Mouse (Mus musculus) adrenal gland, adult 2 months (tissue): ENCODE measurements around the gene Cdc73. TPM values are rescaled to one million over a fixed set of nuclear protein-coding genes. Genes with fewer than 3 reads are reported as not detected.
"Not testable (repeated sequence)": the region's sequence is repeated elsewhere in the genome, so short reads cannot be mapped to it uniquely, and the experiment has no call there.

ENCODE experiments used
- DNase-seq: peaks from one replicate; pipeline ENCODE4 v3.0.0; 2021
- long read RNA-seq: library from polyadenylated mRNA; stranded (forward); transcript quantifications from one replicate; pipeline ENCODE4 v2.0.0, GENCODE M21; 2021
- polyA plus RNA-seq: library from polyadenylated mRNA; depleted of rRNA; stranded (reverse); fragments of >200 nt; gene quantifications from 2 replicates; pipeline ENCODE4 v1.2.3, GENCODE M21; 2012; rRNA removed
- total RNA-seq, 2 experiments: library from RNA; stranded (reverse); gene quantifications; 2 replicates each; pipeline ENCODE4 v1.2.3; 2021

Gene Cdc73
- total RNA-seq (100 to 1,000 TPM in 1 of 2 experiments, 10 to 100 TPM in 1; 94.4 to 109 TPM), polyA plus RNA-seq (0.33 and 0.45 TPM in 2 replicates)
- long read RNA-seq, full-length matches to known transcripts, result 21 of 24 reads
- long read RNA-seq, partial matches to known transcripts, result 0 of 24 reads
- long read RNA-seq, other reads (novel, unspliced or antisense), result 3 of 24 reads

DNA sequence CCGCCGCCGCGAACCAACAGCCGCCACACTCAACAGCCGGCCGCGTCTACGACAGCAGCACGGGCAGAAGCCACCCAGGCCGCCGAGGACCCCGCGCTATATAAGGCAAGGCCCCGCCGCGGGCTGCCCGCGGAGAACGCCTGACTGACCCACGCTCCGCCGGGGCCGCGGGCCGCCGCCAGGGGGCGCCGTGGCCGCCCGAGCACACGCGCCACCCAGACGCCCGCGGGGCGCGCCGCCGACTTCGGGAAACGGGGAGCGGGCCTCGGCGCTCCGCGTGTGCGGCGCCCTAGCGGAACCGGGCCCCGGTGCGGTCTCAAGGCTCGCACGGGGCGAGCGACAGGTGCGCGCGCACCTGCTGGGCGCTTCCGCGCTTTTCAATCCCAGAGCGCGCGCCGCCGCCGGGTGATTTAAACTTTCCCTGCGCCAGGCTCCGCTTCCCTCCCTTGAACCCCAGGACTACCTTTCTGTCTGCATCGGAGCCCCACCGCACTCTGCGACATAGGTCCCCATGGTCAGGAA, at the start of gene Cdc73:
Cdc73 (minus strand) TSS at position 153 of the 522 bp plus-strand sequence.
- peak; percentile 96 for DNase-seq

DNA sequence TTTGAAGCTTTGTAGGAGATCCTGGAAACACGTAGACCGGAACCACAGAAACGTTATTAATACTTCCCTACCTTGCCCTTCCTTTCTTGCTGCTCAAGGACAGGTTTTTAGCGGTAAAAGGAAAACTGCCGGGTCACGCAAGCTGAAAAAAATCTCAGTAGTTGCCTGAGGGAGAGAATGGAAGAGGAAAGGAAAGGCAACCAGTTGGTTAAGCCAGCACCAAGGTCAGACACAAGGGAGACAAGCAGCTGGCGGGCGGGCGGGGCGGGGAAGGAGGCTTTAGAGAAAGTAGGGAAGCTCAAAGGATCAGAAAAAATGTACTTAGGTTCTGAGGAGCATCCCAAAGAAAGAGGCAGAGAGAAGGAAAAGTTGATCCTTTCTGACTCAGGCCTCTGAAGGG, 43.2 kb upstream of the Cdc73 start:
- DNase-seq, result no peak

DNA sequence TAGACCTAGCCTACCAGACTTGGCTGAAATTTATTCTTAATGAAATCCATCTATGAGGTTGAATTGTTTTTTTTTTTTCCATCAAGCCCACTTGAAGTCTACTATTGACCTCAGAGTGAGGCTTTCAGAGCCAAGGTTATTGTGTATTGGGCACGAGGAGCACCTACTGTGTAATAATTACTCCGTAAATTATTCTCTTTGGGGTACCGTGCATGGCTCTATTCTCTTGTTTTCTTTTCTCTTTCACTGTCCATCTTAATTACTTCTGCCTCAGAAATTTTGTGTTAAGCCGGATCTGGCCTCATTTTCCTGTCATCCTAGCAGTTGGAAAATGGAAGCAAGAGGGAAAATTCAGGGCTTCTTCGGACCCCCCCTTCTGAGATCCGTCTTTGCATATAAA, 39.5 kb upstream of the Cdc73 start:
- no peak for DNase-seq

DNA sequence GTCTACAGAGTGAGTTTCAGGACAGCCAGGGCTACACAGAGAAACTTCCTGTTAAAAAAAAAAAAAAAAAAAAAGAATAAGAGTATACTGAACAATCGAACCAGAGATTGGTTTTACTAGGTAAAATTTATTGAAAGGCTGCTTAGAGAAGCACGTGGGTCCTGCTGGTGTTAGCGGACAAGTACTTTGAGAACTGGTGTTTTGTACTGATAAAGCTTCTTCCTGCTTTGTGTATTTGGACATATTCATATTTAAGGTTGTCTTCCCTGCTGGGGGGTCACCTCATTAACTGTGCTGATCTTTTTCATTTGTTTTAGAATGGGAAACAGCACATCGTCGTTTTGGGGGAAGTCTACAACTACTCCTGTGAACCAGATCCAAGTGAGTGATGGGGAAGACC, 38.6 kb upstream of the Cdc73 start:
- DNase-seq, result no peak

DNA sequence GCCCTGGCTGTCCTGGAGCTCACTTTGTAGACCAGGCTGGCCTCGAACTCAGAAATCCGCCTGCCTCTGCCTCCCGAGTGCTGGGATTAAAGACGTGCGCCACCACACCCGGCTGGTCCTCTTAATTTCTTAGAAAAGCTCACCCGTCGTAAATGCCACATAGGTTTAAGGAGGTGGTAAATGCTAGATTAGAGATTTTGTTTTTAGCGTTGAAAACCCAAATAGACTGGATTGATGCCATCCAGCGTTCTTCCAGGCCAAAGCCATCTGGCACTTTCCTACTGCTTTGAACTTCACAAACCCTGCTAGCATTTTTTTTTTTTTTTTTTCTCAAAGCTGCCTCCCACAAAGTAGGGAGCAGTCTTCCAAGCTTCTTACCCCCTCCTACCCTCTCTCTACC, 37.9 kb upstream of the Cdc73 start:
- DNase-seq, result no peak

DNA sequence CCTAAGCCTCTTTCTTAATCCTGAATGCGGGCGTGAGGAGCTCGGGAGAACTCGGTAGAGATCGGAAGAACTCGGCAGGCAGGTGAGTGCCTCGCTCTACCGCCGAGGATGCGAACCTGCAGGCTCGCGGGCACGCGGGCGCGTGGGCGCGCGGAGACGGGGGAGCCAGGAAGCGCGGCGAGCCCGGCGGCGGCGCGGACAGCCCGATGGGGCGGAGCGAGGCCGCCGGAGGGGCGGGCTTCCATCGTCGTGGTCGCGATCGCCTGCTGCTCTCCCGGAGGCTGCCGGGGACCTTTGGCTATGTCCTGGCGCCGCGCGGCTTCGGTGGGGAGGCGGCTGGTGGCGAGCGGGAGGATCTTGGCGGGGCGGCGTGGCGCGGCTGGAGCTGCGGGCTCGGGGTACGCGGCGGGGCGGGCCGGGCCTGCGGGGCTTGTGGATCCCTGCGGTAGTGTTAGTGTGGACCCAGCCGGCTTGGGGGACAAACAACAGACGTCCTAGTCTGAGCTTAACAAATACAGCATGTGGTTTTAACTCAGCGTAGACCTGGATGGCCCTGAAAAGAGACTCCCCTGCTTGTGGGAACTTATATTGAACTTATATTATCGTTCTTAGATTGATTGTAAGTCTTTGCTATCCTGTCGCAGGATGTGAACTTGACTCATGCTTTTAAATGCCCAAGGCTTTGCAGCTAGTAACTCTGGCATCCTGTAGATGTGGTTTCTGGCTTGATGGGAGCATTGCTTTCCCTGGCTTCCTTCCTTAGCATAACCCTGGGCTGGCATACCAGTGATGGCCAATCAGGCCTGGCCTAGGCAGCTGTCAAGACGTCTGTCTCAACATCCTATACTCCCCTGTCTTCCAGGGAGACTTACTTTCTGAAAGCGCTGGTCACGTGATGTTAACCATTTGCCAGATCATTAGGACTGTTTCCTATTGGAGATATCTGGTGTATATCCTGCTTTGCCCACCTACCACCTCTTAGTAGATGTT, 37.0 kb upstream of the Cdc73 start:
- DNase-seq, result peak; percentile 93

DNA sequence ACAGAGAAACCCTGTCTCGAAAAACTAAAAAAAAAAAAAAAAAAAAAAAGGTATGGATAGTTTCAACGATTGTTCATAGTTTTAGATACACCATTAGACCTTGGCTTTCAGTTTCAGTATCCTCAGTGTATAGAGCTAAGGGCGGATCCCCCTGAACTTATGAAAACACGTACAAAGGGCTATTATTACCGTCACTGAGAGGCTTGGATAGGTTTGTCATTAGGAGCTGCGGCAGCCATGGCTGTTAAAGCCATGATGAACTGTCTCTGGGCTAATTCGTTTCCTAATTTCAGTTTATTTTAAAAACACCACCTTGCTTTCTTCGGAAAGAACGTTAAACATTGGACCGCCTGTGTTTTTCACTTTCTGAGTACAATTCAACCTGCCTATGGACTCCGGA, 36.1 kb upstream of the Cdc73 start:
- no peak for DNase-seq

DNA sequence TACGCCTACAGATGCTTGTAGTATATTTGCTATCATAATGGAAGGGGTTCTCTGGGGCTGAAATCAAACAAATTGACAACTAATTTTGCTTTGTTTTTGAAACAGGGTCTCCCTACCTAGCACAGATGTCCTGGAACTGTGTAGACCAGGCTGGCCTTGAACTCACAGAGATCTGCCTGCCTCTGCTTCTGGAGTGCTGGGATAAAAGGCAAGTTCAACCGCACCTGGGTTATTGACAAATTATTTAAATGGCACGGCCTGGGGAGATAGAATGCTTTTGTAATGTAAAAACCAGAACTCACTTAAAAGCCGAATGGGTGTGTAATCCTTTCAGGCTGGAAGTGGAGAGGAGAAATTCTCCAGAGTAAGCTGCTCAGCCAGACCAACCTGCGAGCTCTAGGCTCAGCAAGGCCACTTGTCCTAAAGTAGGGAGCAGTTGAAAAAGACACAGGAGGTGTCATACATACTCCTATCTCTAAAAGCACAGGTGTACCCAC, 31.3 kb upstream of the Cdc73 start:
- no peak for DNase-seq

DNA sequence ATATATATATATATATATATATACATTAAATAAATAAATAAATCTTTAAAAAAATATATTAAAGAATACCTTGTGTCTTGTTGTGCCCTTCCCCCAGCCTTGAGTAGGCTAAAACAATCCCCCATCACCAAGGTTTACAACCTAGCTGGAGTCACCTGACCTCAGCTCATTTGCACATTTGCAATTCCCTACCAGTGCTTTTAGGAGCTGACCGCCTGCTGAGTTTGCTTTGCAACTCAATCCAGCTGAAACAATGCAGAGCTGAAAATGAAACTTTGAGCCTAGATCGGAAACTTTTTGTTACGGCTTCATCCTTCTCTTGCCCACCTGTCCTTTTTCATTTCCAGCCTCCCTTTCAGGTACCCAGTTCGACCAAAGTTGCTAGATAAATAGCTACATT, 29.0 kb upstream of the Cdc73 start:
- no peak for DNase-seq

DNA sequence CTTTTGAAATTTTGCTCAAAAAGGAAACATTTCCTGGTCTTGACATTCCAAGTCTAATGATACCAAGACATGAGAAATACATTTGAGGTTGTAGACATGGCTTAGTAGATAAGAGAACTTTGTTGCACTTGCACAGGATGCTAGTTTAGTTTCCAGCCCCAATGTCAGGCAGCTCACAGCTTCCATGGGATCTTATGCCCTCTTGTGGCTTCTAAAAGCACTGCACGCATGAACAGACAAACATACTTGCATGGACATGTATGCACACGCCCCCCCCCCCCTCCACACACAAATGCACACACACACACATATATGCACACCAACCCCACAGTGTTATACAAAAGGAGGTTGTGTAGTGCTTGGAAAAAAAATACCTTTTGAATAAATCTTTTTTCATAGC, 28.2 kb upstream of the Cdc73 start:
- DNase-seq, result peak; percentile 33

DNA sequence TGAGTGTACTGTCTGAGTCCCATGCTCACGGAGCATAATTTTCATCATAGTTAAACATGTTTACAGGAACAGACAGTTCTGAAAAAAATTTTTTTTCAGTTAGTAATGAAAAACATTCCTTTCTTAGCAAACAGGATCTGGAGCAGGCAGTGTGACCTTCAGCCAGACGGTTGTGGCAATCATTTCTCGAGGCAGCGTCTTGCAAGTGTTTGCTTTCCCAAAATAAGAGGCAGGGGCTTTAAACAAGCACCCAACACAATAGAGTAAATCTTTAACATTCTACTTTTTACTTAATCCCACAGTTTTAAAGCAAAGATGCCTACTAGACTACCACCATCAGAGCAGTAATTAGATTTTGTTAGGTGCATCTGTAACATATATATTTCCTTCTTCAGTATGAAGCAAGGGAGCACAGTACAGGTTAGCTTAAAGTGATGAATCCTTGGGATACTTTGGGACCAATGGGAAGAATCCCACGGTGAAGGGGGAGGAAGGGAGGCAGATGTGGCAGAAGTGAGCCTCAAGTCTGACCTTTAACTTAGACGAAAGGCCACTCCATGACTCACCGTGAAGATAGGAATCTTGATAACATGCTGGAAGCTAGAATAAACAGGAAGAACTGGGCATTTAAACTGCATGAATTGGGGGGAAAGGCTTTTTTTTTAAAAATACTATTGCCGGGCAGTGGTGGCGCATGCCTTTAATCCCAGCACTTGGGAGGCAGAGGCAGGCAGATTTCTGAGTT, 25.2 kb upstream of the Cdc73 start:
- DNase-seq, result peak; percentile 63

DNA sequence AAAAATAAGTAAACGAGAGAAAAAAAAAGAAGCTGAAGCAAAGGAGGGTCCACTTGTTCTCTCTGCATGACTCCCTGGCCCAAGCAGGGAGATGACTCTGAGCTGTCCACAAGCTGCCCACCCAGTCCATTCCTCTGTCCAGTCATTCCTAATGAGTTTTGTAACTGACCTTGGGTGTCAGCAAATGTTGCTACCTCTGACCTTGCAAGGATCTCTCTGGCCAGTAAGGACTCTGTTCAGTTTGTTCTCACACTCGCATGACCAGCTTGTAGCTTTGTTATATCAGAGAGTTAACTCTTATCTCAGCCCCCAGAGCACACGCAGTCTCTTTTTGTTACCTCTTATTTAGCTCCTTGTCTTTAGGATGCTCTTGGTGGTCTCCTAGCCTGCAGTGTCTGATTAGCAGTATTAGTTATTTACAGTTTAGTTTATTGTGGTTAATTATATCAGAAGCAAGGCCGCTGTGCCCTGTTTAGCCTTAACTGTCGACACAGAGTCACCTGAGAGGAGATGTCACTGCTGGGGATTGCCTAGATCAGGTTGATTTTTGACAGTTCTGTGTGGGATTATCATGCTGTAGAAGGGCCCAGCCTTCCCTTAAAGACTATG, 21.9 kb upstream of the Cdc73 start:
- peak; percentile 65 for DNase-seq

DNA sequence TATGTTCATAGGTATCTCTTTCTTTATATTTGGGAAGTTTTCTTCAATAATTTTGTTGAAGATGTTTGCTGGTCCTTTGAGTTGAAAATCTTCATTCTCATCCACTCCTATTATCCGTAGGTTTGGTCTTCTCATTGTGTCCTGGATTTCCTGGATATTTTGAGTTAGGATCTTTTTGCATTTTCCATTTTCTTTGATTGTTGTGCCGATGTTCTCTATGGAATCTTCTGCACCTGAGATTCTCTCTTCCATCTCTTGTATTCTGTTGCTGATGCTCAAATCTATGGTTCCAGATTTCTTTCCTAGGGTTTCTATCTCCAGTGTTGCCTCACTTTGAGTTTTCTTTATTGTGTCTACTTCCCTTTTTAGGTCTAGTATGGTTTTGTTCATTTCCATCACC, 13.3 kb upstream of the Cdc73 start, which contains the start of gene Glrx2:
Glrx2 (plus strand) TSS at position 301 of the 400 bp plus-strand sequence.
- DNase-seq, result not testable (repeated sequence)

DNA sequence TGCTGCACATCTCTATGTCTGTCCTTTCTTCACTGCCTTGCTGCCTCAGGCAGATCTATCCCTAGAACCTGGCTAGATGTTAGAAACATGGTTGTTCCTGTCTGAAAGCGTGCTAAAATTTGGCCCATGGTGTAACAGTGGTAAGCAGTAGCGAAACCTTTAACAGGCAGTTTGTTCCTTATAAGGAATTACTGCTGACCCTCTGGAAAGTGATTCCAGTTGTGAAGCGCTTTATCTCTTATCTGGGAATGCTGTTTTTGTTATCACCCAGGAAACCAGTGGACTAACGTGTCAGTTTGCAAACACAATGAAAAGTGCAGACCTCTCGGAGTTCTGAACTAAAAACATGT, 7.9 kb upstream of the Cdc73 start:
- no peak for DNase-seq

DNA sequence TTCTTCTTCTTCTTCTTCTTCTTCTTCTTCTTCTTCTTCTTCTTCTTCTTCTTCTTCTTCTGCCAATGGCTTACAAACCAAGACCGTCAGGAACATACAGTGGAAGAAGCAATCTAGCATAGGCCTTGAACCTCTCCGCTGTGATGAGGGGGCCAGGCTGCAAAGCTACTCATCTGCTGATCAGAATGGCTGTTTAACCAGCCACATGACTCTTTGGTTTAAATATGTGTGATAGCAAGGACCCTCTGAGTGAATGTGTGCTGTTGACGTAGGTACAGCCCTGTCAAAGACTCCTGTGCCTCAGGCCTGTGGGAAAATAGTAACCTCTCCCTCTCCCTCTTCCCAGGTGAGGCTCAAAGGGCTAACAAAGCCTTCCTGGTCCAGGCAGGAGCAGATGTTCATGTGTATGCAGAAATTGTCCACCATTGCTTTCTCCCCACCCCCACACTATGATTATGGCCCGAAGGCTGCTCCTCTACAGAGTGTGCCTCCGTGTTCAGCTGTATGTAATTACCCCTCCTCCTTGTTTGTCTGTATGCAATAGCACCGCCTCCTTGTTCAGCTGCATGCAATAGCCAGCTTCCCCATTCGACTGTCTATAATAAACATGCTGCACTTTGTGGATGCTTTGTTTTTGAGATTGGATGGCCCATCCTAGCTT, 7.4 kb upstream of the Cdc73 start:
- DNase-seq, result no peak

DNA sequence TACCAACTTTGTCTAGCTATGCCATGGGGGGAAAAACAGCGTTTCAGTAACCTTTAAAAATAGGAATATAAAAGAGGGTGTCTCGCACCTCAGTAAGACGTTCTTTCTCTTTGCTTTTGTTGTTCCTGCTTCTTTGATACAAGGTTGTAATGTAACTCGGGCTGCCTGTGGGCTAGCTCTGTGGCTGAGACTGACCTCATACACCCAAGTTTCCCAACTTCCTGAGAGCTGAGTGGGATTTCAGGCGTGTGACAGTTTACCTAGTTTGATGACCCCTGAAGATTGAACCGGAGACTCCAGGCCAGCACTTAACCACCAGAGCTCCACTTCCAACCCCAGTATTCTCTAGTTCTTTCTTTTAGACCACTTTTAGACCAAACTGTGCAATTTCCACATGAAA, 5.7 kb upstream of the Cdc73 start:
- DNase-seq, result no peak

DNA sequence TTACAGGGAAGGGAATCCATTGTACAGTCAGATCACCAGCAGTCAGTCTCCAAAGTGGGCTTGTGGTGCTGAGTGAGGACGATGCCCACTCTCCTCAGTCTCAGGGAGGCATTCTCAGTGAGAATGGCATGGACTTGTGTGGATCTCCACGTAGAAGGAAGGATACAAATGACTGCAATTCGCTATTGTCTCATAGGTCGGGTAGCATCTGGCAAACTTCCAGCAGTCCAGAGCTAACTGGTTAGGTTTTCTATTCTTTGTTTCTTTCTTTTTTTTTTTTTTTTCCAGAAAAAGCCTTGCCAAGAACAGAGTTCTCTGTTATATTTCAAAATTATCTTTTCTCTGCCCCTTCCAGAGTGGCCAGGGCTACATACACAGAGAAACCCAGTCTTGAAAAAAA, 4.3 kb upstream of the Cdc73 start:
- DNase-seq, result peak; percentile 25

DNA sequence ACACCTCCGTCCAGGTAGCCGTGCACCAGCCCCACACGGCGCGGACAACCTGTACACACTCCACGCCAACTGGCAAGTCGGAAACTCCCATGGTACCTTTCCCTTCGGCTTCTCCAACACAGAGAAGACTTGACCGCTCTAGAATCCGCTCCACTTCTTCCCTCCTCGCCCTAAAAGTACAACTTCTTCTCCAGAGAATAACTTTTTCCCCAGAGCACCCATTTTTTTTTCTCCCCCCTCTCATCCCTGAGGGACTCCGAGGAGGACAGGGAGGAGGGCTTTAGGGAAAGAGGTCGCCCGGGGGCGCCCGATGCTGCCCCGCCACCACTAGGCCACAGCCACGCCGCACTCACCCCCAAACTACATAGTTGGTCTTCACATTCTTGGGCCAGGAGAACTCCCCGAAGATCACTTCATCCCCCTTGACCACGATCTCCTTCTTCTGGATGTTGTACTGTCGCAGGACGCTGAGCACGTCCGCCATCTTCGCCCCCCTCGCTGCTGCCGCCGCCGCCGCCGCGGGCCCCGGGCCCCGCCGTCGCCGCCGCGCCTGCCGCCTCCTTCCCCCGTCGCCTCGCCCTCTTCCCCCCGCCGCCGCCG, 452 bp downstream of the Cdc73 start:
- DNase-seq, result no peak

DNA sequence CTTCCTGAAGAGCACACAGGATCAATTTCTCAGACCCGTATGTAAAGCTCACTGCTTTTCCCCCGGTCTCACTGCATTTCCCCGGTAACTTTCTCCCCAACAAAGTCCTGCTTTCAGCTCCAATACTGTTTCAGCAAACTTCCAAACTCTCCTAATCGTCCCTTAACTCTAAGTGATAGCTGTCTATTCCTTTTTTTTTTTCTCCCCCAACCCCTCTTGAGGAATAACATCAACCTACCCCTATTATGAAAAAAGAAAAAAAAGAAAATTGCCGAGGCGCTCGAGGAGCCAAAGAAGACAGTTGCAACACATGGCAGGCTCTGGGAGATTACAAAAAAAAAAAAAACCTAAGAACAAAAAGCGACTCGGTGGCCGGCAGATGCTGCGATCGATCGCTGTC, 957 bp downstream of the Cdc73 start:
- DNase-seq, result no peak

DNA sequence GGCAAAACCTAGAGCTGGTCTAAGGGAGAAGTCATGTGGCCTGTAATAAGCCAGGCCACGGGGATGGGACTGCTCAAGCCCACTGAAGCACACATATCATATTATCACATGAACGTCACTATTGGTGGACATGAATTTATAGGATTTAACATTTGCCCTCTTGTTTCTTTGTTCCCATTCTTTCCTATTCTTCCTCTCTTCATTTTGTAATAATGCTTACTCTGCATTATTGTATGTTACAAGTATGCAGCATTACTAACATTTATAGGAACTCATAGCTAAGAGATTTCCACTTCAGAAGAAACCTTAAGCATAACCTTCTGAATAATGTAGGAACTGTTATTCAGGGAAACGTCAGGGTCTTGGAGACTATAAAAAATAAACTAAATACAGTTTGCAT, 17.8 kb downstream of the Cdc73 start:
- DNase-seq, result no peak

DNA sequence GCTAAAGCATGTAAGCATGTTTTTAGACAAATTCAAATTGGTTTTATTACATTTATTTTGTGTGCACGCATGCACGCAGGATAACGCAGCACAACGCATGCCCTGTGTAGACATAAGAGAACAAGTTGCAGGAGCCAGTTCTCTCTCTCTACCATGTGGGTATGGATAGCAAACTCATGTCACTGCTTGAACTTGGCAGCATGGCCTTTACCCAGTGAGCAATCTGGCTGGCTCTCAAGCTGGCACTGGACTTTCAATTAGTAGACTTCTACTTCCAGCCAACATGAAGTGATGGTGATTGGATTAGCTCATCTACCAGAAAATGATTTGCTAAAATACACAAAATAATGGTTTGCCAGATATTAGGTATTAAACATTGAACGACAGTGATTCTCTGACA, 21.6 kb downstream of the Cdc73 start:
- DNase-seq, result peak; percentile 64
